Mouse (Mus musculus) stomach, postnatal 0 days (tissue): Measurements from ENCODE around the gene Crim1.

Experiments used
- CTCF ChIP-seq: IDR thresholded peaks from 2 replicates; pipeline ENCODE4 v1.5.1; 2016; ENCODE audit warnings: antibody characterized with exemption, low read depth, mild to moderate bottlenecking, moderate library complexity
- EP300 ChIP-seq: optimal IDR thresholded peaks from 2 replicates; pipeline ENCODE3; 2016; ENCODE audit warnings: antibody characterized with exemption

DNA sequence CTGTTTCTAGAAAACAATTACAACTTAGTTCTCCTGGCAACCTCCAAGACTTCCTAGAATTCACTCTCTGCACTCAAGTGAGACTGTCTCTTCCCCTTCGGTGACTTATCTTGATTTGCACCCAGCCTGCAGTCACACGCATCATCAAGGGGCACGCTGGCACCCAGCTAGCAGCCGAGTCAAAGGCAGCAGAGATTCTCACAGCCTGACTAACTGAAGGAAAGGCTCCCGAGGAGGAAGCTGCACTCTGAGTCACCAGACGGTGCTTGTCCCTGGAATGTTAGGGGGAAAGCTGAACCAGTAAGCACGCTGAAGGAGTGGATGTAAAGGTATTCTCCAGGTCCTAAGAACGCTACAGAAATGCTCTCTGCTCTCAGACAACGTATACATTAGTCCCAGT is 187.6 kb downstream of the Crim1 start:
- TF ChIP-seq EP300 (no peak), CTCF (no peak)
